Mouse (Mus musculus): Measurements from ENCODE around the gene Vps53. TPM values are rescaled to one million over a fixed set of nuclear protein-coding genes. Genes with fewer than 3 reads are reported as not detected.

Vps53 gene
- total RNA-seq, 2 experiments from 2014 or later = 78.3 to 81.6 TPM

- DNase-seq (ENCODE audit: low spot score in 2 of 2) = peak; percentile 84 to 89
- intact Hi-C loops (cut with DNase I) = no loop called here
Measured at GRCm38 (mm10) chr11:75999440-76000155, 179.8 kb downstream of the Vps53 start, which contains the start of gene 1700016K19Rik. 1700016K19Rik (plus strand) TSS chr11:75999912.

Other genes with a start within 250 kb of the Vps53 start
- 1 to 10 TPM; 2.3 to 3.0 TPM for gene Rph3al, start 241.2 kb downstream of the Vps53 start, total RNA-seq (2021)
- gene 1700016K19Rik, start 179.7 kb downstream of the Vps53 start, total RNA-seq (2021) = 1 to 10 TPM; 4.6 TPM
- gene Rflnb, start 151.9 kb downstream of the Vps53 start, total RNA-seq (2021) = 1 to 10 TPM; 8.9 to 9.8 TPM
- 10 to 100 TPM; 15.1 to 16.6 TPM for gene Fam57a, start within 50 bp of the Vps53 start, total RNA-seq (2021)
- gene Dbil5, start 38.0 kb upstream of the Vps53 start, total RNA-seq (2021) = 1 to 10 TPM; 1.1 to 1.6 TPM
- 1 to 10 TPM; 4.6 to 8.8 TPM for gene Gemin4, start 38.0 kb upstream of the Vps53 start, total RNA-seq (2021)
- 10 to 100 TPM; 16.8 to 18.3 TPM for gene Mrm3, start 64.1 kb upstream of the Vps53 start, total RNA-seq (2021)
- 10 to 100 TPM; 49.2 to 55.2 TPM for gene Glod4, start 64.1 kb upstream of the Vps53 start, total RNA-seq (2021)
- gene Nxn, start 219.5 kb upstream of the Vps53 start, total RNA-seq (2021) = 10 to 100 TPM; 10.3 to 11.5 TPM
- gene Timm22, start 227.3 kb upstream of the Vps53 start, total RNA-seq (2021) = 10 to 100 TPM; 36.3 to 37.3 TPM

Data from left cerebral cortex, postnatal 25 days (tissue).